Mouse (Mus musculus) hindbrain, embryonic 12.5 days (tissue): Measurements from ENCODE around the gene Nfia. TPM values are rescaled to one million over a fixed set of nuclear protein-coding genes. Genes with fewer than 3 reads are reported as not detected.

Experiments
- ATAC-seq: fragments of 200-750 bp; cut with Nextera tagmentation; 2 replicates; pipeline ENCODE4 v1.8.0; 2017; ENCODE audit warnings: moderate TSS enrichment; ENCODE audit not compliant: low FRiP score
- H3K27ac ChIP-seq: fragments of 300-500 bp; sonication (generic); 2 replicates; pipeline ENCODE4 v1.5.1; 2016; ENCODE audit warnings: mild to moderate bottlenecking
- H3K27me3 ChIP-seq: fragments of 300-500 bp; sonication (generic); 2 replicates; pipeline ENCODE4 v1.6.1; 2016; ENCODE audit warnings: mild to moderate bottlenecking
- H3K36me3 ChIP-seq: fragments of 300-500 bp; sonication (generic); 2 replicates; pipeline ENCODE4 v1.6.1; 2016; ENCODE audit warnings: mild to moderate bottlenecking
- H3K4me1 ChIP-seq: fragments of 300-500 bp; sonication (generic); 2 replicates; pipeline ENCODE4 v1.6.1; 2016
- H3K4me2 ChIP-seq: fragments of 300-500 bp; sonication (generic); replicated peaks from 2 replicates; pipeline ENCODE4 v1.6.1; 2016; ENCODE audit warnings: mild to moderate bottlenecking
- H3K4me3 ChIP-seq: fragments of 300-500 bp; sonication (generic); 2 replicates; pipeline ENCODE4 v1.5.1; 2016; ENCODE audit warnings: mild to moderate bottlenecking
- H3K9ac ChIP-seq: fragments of 300-500 bp; sonication (generic); 2 replicates; pipeline ENCODE4 v1.6.1; 2016; ENCODE audit warnings: mild to moderate bottlenecking, moderate library complexity
- H3K9me3 ChIP-seq: fragments of 300-500 bp; sonication (generic); replicated peaks from 2 replicates; pipeline ENCODE4 v1.6.1; 2016; ENCODE audit warnings: mild to moderate bottlenecking
- WGBS: fragments of 180-500 bp; shearing (Covaris S2); methylation state at CpG from one replicate; pipeline ENCODE4 v1.1.7; 2016; 5-methylcytosine and 5-hydroxymethylcytosine counted together
- polyA plus RNA-seq: library from polyadenylated mRNA; unstranded; fragments of >200 nt; fragmentation: Nextera tagmentation; extraction: Ambion mirVana; gene quantifications from 2 replicates; pipeline ENCODE4 v1.2.1, GENCODE M21; 2016

Gene Nfia
- polyA plus RNA-seq, 1 experiment from 2014 or later: 58.4 TPM

DNA sequence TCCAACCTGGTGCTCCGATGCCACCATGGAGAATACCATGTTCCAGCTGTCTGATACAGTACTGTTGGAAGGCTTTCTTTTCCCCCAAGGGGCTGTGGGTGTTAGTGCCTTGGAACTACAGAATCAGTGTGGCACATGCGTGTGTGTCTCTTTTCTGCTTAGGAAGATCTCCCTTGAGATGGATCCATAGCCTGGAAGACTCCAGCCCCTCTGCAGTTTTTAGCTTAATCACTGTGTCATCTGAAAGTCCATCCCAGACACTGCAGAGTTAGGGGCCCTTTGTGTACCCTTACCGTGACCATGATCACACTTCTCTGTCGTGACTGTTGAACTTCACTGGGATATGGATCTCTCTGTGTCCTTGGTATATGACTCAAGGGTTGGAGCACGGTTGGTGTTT lies 142.2 kb downstream of the Nfia start:
- 90% methylated on average over 5 of the region's 5 CpGs for WGBS
- Histone ChIP-seq H3K27ac (no peak overlapping the region), H3K9me3 (no peaks in the 10 kb centered on the region), H3K27me3 (no peaks in the 10 kb centered on the region), H3K9ac (no peak overlapping the region), H3K4me1 (peaks cover 30% of the 10 kb centered on the region), H3K4me3 (no peak overlapping the region), H3K36me3 (no peaks in the 10 kb centered on the region), H3K4me2 (no peak overlapping the region)
- ATAC-seq: no peak

DNA sequence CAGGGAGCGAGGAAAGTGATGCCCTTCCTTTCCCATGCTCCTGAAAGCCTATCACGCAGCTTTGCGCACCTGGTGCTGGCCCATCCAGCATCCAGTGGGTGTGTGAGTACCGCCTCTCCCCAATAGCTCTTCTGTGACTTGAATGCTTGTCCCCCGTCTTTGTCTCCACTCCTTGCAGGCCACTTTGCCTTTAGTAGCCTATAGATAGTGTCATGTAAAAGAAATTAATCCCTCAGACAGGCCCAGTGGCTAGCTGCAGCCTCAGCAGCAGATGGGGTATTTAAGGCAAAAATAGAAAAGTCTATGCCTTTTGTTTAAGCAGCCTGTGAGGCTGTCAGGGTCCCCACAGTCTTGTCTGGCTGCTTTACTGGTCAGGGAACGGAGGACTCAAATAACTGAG lies 145.0 kb downstream of the Nfia start:
- peak; percentile 46; the same call in 1 of the 2 replicates for ATAC-seq
- Histone ChIP-seq H3K9me3 (no peaks in the 10 kb centered on the region), H3K36me3 (no peaks in the 10 kb centered on the region), H3K4me3 (no peak overlapping the region), H3K4me2 (no peak overlapping the region), H3K9ac (no peak overlapping the region), H3K27me3 (no peaks in the 10 kb centered on the region), H3K27ac (peak overlapping the region; percentile 5), H3K4me1 (peaks cover 24% of the 10 kb centered on the region)
- 40% methylated on average over 6 of the region's 6 CpGs for WGBS

DNA sequence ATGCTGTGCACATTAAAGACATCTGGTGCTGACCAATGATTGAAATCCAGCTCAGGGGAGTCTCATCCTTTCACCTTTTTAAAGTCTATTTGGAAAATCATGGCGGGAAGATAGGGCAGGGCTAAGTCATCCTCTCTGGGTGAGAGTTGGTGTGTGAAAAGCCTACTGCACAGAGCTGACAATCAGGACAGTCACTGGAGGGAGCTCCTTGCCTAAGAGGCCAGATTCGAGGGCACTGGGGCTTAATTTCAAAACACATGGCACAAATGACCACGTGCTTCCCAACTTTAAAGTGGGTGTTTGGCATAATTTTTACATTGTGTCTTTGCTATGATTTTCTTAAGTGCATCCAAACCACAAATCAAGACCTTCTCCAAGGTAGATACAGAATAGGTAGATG lies 146.1 kb downstream of the Nfia start:
- Histone ChIP-seq H3K27ac (0 out of 2 replicates have a peak overlapping the region, but pooled peaks have one; percentile 5), H3K4me1 (peaks cover 23% of the 10 kb centered on the region), H3K4me3 (no peak overlapping the region), H3K27me3 (no peaks in the 10 kb centered on the region), H3K4me2 (no peak overlapping the region), H3K9ac (no peak overlapping the region), H3K36me3 (no peaks in the 10 kb centered on the region), H3K9me3 (no peaks in the 10 kb centered on the region)
- WGBS: 59% methylated on average over 3 of the region's 3 CpGs
- ATAC-seq: no peak

DNA sequence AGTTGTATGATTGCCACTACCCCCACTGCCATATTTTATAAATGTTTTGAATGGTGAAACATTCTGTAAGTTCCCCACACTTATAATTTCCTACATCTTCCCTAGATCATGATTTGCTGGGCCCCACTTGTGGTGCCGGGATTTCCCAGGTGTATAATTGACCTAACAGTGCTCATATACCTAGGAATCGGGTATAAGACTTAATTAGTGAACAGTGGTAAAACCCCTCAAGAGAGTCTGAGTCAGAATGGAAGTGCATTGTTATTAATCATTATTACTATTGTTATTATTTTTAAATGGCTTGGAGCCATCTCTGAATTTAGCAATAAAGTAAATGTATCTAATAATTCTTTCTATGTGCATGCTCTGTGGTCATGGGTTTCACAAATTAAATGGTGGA lies 147.2 kb downstream of the Nfia start:
- H3K9ac ChIP-seq: no peak overlapping the region
- H3K9me3 ChIP-seq: no peaks in the 10 kb centered on the region
- peaks cover 29% of the 10 kb centered on the region for H3K4me1 ChIP-seq
- no peak overlapping the region for H3K4me2 ChIP-seq
- 74% methylated on average over 2 of the region's 2 CpGs for WGBS
- ATAC-seq: no peak
- no peak overlapping the region for H3K4me3 ChIP-seq
- H3K36me3 ChIP-seq: no peaks in the 10 kb centered on the region
- H3K27ac ChIP-seq: no peak overlapping the region
- H3K27me3 ChIP-seq: no peaks in the 10 kb centered on the region

DNA sequence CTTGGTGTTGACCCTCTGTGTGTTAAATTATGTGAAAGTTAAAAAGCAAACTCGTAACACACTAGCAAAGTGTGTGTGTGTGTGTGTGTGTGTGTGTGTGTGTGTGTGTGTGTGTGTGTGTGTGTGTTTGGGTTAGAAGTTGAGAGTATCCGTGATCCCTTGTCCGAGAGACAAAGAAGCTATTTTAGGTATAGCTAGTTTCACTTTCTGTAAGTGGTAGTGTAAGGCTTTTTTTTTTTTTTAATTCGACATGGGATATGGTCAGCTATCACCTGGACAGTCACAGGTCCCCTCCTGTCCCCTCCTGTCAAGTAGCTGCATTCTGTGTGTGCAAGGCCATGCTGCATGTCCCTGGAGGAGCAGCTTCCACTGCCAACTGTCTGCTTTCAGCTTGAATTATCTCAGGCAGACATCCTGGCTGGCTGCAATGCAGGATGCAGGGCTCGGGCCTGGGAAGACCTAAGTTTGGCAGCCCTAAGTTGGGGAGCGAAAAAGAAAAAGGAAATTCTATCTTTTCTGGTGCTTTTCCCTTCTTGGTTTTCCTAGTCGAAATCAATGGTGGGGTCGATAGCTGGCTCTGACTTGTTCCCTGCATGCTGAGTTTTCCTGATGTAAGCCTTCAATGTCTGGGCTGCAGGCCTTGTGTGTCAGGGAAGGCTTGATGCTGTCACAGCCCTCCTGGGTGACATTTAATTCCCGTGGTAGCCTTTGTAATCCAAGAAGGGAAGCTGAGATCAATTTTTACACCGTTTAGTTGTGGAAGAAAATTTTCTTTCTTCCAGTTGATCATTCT lies 147.9 kb downstream of the Nfia start:
- Histone ChIP-seq H3K4me1 (peaks cover 33% of the 10 kb centered on the region), H3K4me3 (no peak overlapping the region), H3K9me3 (no peaks in the 10 kb centered on the region), H3K27me3 (no peaks in the 10 kb centered on the region), H3K4me2 (no peak overlapping the region), H3K9ac (no peak overlapping the region), H3K27ac (peak overlapping the region; percentile 70), H3K36me3 (no peaks in the 10 kb centered on the region)
- 62% methylated on average over 10 of the region's 10 CpGs for WGBS
- ATAC-seq: no peak

DNA sequence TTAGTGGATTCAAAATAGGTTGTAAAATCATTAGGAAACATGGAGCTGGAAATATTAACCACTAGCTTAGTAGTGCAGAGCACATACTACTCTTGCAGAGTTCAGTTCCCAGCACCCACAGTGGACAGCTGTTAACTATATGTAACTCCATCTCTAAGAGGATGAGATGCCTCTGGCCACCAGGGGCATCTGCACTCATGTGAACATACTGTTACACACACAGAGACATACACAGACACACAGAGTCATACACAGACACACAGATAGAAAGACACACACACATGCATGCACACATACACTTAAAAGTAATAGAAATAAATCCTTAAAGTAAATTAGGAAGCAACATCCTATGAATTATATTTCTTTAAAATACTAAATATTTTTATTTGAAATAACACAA lies 149.1 kb downstream of the Nfia start:
- H3K27me3 ChIP-seq: no peaks in the 10 kb centered on the region
- H3K36me3 ChIP-seq: no peaks in the 10 kb centered on the region
- H3K4me3 ChIP-seq: no peak overlapping the region
- H3K4me1 ChIP-seq: peaks cover 39% of the 10 kb centered on the region
- H3K9me3 ChIP-seq: no peaks in the 10 kb centered on the region
- no peak overlapping the region for H3K27ac ChIP-seq
- no peak overlapping the region for H3K9ac ChIP-seq
- H3K4me2 ChIP-seq: no peak overlapping the region
- no peak for ATAC-seq

DNA sequence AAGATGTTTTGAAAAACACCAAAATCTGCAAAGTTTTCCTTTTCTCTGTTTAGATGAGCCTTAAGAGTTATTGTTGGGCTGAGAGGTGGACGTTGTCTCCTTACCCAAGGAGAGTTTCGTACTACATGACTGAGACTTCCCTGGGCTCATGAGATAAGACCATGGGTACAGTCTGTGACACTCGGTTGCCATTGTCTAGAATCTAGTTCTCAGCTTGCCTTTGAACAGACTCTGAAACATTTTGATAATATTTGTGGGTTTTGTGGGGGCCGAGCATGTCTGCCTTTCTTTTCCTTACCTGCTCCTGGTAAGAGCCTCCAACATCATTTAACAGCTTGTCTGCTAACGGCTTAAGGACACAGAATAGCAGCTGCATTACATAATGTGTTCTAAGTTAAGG lies 150.7 kb downstream of the Nfia start:
- 93% methylated on average over 5 of the region's 5 CpGs for WGBS
- no peak overlapping the region for H3K27ac ChIP-seq

DNA sequence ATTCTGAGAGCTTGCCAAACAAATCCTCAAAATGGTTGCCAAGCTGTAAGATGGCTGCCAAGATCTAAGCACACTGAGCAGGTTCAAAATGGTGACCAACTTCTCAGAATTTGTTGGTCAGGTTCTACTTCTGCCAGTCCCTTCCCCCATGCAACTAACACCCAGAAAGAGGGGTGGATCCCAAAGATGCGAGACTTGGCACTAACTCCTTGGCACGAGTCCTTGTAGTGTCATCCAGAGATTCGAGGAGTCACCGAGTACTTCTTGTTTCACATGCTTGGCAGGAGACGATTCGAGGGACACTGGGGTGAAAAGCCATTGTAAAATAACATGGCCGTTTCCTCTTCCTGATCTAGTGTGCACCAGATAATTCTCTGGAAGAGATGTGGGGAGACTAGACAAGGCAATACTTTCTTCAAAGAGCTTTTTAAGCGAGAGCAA lies 151.4 kb downstream of the Nfia start:
- no peak overlapping the region for H3K4me2 ChIP-seq
- no peak for ATAC-seq
- peaks cover 28% of the 10 kb centered on the region for H3K4me1 ChIP-seq
- no peaks in the 10 kb centered on the region for H3K36me3 ChIP-seq
- no peak overlapping the region for H3K9ac ChIP-seq
- H3K27ac ChIP-seq: no peak overlapping the region
- no peaks in the 10 kb centered on the region for H3K27me3 ChIP-seq
- H3K4me3 ChIP-seq: no peak overlapping the region
- no peaks in the 10 kb centered on the region for H3K9me3 ChIP-seq
- WGBS: 78% methylated on average over 8 of the region's 8 CpGs

More for the DNA sequence above, 150.7 kb downstream of the Nfia start:
- H3K9ac ChIP-seq: no peak overlapping the region
- no peak overlapping the region for H3K4me3 ChIP-seq
- H3K36me3 ChIP-seq: no peaks in the 10 kb centered on the region
- ATAC-seq: no peak
- H3K4me2 ChIP-seq: no peak overlapping the region
- no peaks in the 10 kb centered on the region for H3K27me3 ChIP-seq
- H3K4me1 ChIP-seq: peaks cover 32% of the 10 kb centered on the region
- H3K9me3 ChIP-seq: no peaks in the 10 kb centered on the region

DNA sequence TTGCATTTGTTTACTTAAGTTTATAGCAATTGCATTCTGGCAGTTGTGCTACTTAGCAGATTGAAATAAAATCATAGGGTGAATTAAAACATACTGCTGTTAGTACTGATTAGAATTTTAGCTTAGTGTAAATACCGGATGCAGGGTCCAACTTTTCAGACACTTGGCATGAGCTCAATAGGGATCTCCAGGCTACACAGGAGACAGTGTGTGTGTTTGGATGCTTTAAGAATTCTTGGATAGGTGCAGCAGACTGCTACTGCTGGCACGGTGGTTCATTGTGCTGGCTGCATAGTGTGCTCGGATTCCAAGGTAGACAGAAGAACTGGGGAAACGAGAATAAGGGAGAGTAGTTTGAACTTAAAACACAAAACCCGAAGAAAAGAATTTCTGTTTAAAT lies 151.9 kb downstream of the Nfia start:
- 75% methylated on average over 5 of the region's 5 CpGs for WGBS
- Histone ChIP-seq H3K4me1 (peaks cover 28% of the 10 kb centered on the region), H3K27me3 (no peaks in the 10 kb centered on the region), H3K36me3 (no peaks in the 10 kb centered on the region), H3K27ac (no peak overlapping the region), H3K4me2 (no peak overlapping the region), H3K9me3 (no peaks in the 10 kb centered on the region), H3K4me3 (no peak overlapping the region), H3K9ac (no peak overlapping the region)
- ATAC-seq: no peak

DNA sequence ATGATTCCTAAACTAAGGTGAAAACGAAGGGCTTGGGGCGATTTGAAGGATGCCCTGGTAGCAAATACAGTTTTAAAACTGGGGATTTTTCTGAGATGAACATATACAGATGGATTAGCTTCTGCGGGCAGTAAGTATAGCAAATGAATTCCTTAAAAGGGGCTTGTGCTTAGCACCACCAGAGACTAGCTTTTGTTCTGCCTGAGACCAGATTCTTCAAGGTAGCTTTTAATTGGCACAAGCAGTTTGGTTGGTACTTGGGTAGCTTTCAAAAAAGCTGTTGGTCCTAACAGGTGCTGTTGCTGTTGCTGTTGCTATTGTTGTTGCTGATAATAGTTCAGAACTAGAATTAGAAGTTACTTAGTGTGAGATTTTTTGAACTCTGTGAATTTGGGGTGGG lies 152.3 kb downstream of the Nfia start:
- Histone ChIP-seq H3K27me3 (no peaks in the 10 kb centered on the region), H3K27ac (no peak overlapping the region), H3K9me3 (no peaks in the 10 kb centered on the region), H3K4me2 (no peak overlapping the region), H3K4me3 (no peak overlapping the region), H3K9ac (no peak overlapping the region), H3K4me1 (peaks cover 31% of the 10 kb centered on the region), H3K36me3 (no peaks in the 10 kb centered on the region)
- no peak for ATAC-seq
- 87% methylated on average over 3 of the region's 3 CpGs for WGBS

DNA sequence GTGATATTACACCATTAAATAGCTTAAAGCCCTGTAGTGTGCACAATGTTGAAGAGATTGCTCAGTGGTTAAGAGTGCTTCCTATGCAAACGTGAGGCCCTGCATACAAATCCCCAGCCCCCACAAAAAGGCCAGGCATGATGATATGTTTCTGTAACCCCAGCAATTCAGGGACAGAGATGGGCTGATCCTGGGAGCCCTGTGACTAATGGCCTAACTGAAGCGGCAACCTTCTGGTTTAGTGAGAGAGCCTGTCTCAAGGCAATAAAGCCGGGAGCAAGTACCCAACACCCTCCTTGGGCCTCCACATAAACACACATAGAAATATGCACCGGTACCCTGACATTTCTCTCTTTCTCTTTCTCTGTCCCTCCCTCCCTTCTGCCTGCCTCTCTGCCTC lies 153.1 kb downstream of the Nfia start:
- no peak overlapping the region for H3K27ac ChIP-seq
- ATAC-seq: no peak
- 61% methylated on average over 4 of the region's 4 CpGs for WGBS

DNA sequence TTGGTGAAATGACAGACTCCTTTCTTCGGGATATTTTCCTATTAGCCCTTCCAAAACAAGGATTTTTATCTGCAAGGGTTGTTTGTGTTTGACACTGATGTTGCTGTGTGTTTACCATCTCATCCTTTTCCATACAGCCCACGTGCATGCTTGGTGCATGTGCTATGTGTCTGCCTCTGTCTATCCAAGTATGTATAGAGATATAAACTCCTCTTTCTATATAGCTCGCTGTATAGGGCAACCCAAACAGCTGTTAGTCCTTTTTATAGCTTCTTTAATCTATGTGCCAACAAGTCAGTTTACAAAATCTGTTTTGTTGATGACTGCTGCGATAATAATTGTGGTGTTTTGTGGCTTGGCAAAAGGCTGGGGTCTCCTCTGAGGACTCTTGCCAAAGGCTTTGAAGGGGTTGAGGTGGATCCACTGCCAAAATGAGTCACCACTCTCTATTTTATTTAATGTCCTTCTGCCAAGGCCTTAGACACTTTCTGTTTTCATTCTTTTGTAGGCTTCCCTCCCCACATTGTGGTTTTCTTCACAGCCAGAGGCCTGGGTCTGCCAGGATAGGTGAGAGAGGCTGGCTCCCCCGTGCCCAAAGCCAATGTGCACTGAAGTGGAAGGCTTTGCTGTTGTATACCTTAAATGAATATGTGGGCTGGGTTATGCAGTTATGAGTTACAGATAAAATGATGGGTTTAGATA lies 154.2 kb downstream of the Nfia start:
- Histone ChIP-seq H3K27ac (no peak overlapping the region), H3K4me3 (no peak overlapping the region), H3K27me3 (no peaks in the 10 kb centered on the region), H3K9me3 (no peaks in the 10 kb centered on the region), H3K9ac (no peak overlapping the region), H3K4me2 (no peak overlapping the region), H3K4me1 (peaks cover 25% of the 10 kb centered on the region), H3K36me3 (no peaks in the 10 kb centered on the region)
- no peak for ATAC-seq
- WGBS: 82% methylated on average over 5 of the region's 5 CpGs

More for the DNA sequence above, 153.1 kb downstream of the Nfia start:
- H3K9ac ChIP-seq: 0 out of 2 replicates have a peak overlapping the region, but pooled peaks have one; percentile 15
- H3K4me1 ChIP-seq: peaks cover 27% of the 10 kb centered on the region
- no peak overlapping the region for H3K4me2 ChIP-seq
- no peak overlapping the region for H3K4me3 ChIP-seq
- no peaks in the 10 kb centered on the region for H3K9me3 ChIP-seq
- no peaks in the 10 kb centered on the region for H3K36me3 ChIP-seq
- no peaks in the 10 kb centered on the region for H3K27me3 ChIP-seq

DNA sequence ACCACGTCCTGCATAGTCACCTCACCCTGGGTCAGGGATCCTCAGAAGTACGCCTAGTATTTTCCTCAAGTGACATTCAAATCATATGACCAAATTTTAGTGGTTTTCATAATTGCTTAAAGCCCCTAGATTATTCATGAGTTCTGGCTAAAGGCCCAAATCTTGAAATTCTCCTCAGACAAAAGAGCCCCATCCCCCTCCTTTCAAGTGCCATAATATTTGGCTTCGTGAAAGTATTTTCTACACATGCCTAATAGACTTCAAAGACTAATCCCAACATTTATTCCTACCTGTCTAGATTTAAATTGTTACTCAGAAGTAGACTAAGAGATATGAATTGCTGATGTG lies 154.7 kb downstream of the Nfia start:
- no peak for ATAC-seq
- peaks cover 25% of the 10 kb centered on the region for H3K4me1 ChIP-seq
- H3K27ac ChIP-seq: no peak overlapping the region
- H3K27me3 ChIP-seq: no peaks in the 10 kb centered on the region
- no peaks in the 10 kb centered on the region for H3K36me3 ChIP-seq
- no peaks in the 10 kb centered on the region for H3K9me3 ChIP-seq
- no peak overlapping the region for H3K4me2 ChIP-seq
- H3K9ac ChIP-seq: no peak overlapping the region
- H3K4me3 ChIP-seq: no peak overlapping the region
- WGBS: 87% methylated on average over 3 of the region's 3 CpGs
